ENCODE assay signal across 7 mouse cellular contexts in the genomic region with DNA sequence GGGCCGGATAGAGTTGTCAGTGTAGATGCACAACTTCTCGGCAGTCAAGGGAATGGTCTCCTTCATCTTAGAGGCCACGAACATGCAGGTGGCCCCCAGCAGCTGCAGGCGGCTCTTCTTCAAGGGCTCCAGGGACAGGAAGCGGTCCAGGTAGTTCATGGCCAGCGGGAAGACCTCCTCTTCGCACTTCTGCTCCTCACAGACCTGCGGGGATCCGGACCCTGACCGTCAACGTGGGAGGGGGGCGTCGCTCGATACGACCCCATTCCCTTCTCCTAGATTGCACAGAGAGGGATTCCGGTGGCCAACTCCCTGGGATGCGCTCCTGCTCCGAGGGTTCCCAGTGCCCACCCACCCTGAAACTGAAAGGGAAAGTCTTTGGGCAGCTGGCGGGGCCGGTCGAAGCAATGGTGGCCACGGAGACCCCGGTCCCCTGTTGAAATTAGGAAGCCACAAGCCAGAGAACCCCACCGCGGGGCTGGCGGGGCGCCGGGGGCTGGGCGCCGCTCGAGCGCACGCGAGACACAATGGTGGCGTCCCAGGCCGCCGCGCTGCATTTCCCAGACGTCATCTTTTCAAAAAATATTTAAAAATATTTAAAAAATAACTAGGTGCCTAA. TPM values are rescaled to one million over a fixed set of nuclear protein-coding genes. Genes with fewer than 3 reads are reported as not detected.
DNase-seq lines count a peak whose midpoint lies in the region; ATAC-seq and TF ChIP-seq lines count a peak whose summit lies in the region.

No protein-coding gene starts in this region.

- DNase-seq in thymus, postnatal 14 days = peak; percentile 21
- no peak for DNase-seq in thymus, postnatal 0 days (ENCODE audit: low spot score)
- DNase-seq in forebrain, embryonic 11.5 days (ENCODE audit: low spot score) = peak; percentile 71
- DNase-seq in hindbrain, postnatal 0 days (ENCODE audit: low spot score) = no peak
- DNase-seq in lung, postnatal 4 days = peak; percentile 33 to 45
- DNase-seq in retina, postnatal 1 day = no peak
- no peak for DNase-seq in layer of hippocampus, adult 18-20 months (ENCODE audit: low spot score in 2 of 2)

- H3K36me3 ChIP-seq in forebrain, embryonic 11.5 days (ENCODE audit: control insufficient read depth, insufficient read depth, low read length) = peaks cover 29% of the 10 kb centered on the region; the same call in 1 of the 2 replicates
- peaks cover 10% of the 10 kb centered on the region for H3K36me3 ChIP-seq in hindbrain, postnatal 0 days (ENCODE audit: insufficient read depth, low read length)

- H3K9ac ChIP-seq in forebrain, embryonic 11.5 days (ENCODE audit: low read length) = peak overlapping the region; percentile 93
- H3K9ac ChIP-seq in hindbrain, postnatal 0 days (replicated peaks; ENCODE audit: low read length) = peak overlapping the region; percentile 57

- H3K4me3 ChIP-seq in forebrain, embryonic 11.5 days (ENCODE audit: low read depth, low read length) = peak overlapping the region; percentile 80
- peak overlapping the region; percentile 53 for H3K4me3 ChIP-seq in hindbrain, postnatal 0 days (ENCODE audit: low read length)

- H3K27ac ChIP-seq in forebrain, embryonic 11.5 days (ENCODE audit: low read depth, low read length) = peak overlapping the region; percentile 63
- peak overlapping the region; percentile 3; the same call in 1 of the 2 replicates for H3K27ac ChIP-seq in hindbrain, postnatal 0 days

- TF ChIP-seq CTCF in hindbrain, postnatal 0 days (IDR thresholded peaks at IDR 0.05; ENCODE audit: low read depth) = no peak

- WGBS in forebrain, embryonic 11.5 days = under 1% methylated on average over 39 of the region's 39 CpGs
- WGBS in hindbrain, postnatal 0 days = 1% methylated on average over 39 of the region's 39 CpGs

- peaks cover 20% of the 10 kb centered on the region for H3K4me1 ChIP-seq in forebrain, embryonic 11.5 days (replicated peaks; ENCODE audit: control insufficient read depth, insufficient read depth, low read length)
- peaks cover 34% of the 10 kb centered on the region for H3K4me1 ChIP-seq in hindbrain, postnatal 0 days (ENCODE audit: insufficient read depth, low read length)

- H3K27me3 ChIP-seq in forebrain, embryonic 11.5 days (ENCODE audit: control insufficient read depth, insufficient read depth, low read length) = no peaks in the 10 kb centered on the region
- peaks cover 17% of the 10 kb centered on the region; the same call in 1 of the 2 replicates for H3K27me3 ChIP-seq in hindbrain, postnatal 0 days (ENCODE audit: insufficient read depth, low read length)

- peak overlapping the region; percentile 61 for H3K4me2 ChIP-seq in forebrain, embryonic 11.5 days (ENCODE audit: low read depth, low read length, severe bottlenecking)
- peak overlapping the region; percentile 72 for H3K4me2 ChIP-seq in hindbrain, postnatal 0 days (ENCODE audit: low read depth, low read length)

- ATAC-seq in forebrain, embryonic 11.5 days (replicated peaks; ENCODE audit: low FRiP score) = no peak
- no peak for ATAC-seq in hindbrain, postnatal 0 days

- no peaks in the 10 kb centered on the region for H3K9me3 ChIP-seq in forebrain, embryonic 11.5 days (ENCODE audit: control insufficient read depth, low read length)
- no peaks in the 10 kb centered on the region for H3K9me3 ChIP-seq in hindbrain, postnatal 0 days (ENCODE audit: low read length)

RNA-seq across cellular contexts. Expression of gene Ccnd1, which starts 1.7 kb away (rescaled TPM):
- polyA plus RNA-seq in thymus, postnatal 0 days (2015; fragmentation: Nextera tagmentation; extraction: Ambion mirVana) = 7.4 and 10.0 TPM in 2 replicates
- 238 and 268 TPM in 2 replicates for polyA plus RNA-seq in forebrain, embryonic 11.5 days (2014; fragmentation: Nextera tagmentation; extraction: Ambion mirVana)
- 49.7 and 67.8 TPM in 2 replicates for total RNA-seq in hindbrain, postnatal 0 days (2014; rRNA removed)
- polyA plus RNA-seq in hindbrain, postnatal 0 days (2015; fragmentation: Nextera tagmentation; extraction: Ambion mirVana) = 37.6 and 42.8 TPM in 2 replicates
- total RNA-seq in layer of hippocampus, adult 18-20 months (2021) = 10 to 100 TPM; 56.0 to 59.6 TPM

RNA-seq across cellular contexts. Expression of gene LTO1, which starts 23.1 kb away (rescaled TPM):
- polyA plus RNA-seq in thymus, postnatal 0 days (2015; fragmentation: Nextera tagmentation; extraction: Ambion mirVana) = 25.4 and 26.4 TPM in 2 replicates
- 29.2 and 31.1 TPM in 2 replicates for polyA plus RNA-seq in forebrain, embryonic 11.5 days (2014; fragmentation: Nextera tagmentation; extraction: Ambion mirVana)
- total RNA-seq in hindbrain, postnatal 0 days (2014; rRNA removed) = 22.6 and 25.9 TPM in 2 replicates
- polyA plus RNA-seq in hindbrain, postnatal 0 days (2015; fragmentation: Nextera tagmentation; extraction: Ambion mirVana) = 19.3 and 22.4 TPM in 2 replicates
- total RNA-seq in layer of hippocampus, adult 18-20 months (2021) = 10 to 100 TPM; 25.6 to 27.2 TPM

RNA-seq across cellular contexts. Expression of gene Fgf15, which starts 41.7 kb away (rescaled TPM):
- 0.36 and 0.56 TPM in 2 replicates for polyA plus RNA-seq in thymus, postnatal 0 days (2015; fragmentation: Nextera tagmentation; extraction: Ambion mirVana)
- 92.1 and 92.3 TPM in 2 replicates for polyA plus RNA-seq in forebrain, embryonic 11.5 days (2014; fragmentation: Nextera tagmentation; extraction: Ambion mirVana)
- total RNA-seq in hindbrain, postnatal 0 days (2014; rRNA removed) = 9.9 and 11.3 TPM in 2 replicates
- polyA plus RNA-seq in hindbrain, postnatal 0 days (2015; fragmentation: Nextera tagmentation; extraction: Ambion mirVana) = 9.1 and 9.4 TPM in 2 replicates
- total RNA-seq in layer of hippocampus, adult 18-20 months (2021) = not detected

Comparison
In these comparisons a context has a peak if more than half of its experiments do, and no peak if none do; other contexts are left out.
1. DNase-seq: peak in thymus, postnatal 14 days (single experiment), forebrain, embryonic 11.5 days (single experiment) and lung, postnatal 4 days (2 of 2); none in thymus, postnatal 0 days (single experiment), hindbrain, postnatal 0 days (single experiment), retina, postnatal 1 day (single experiment) and layer of hippocampus, adult 18-20 months (0 of 2).